Mouse (Mus musculus) liver, embryonic 13.5 days (tissue): ENCODE measurements around the gene Cdc45. TPM values are rescaled to one million over a fixed set of nuclear protein-coding genes. Genes with fewer than 3 reads are reported as not detected.

ENCODE experiments used
- ATAC-seq: fragments of 200-750 bp; cut with Nextera tagmentation; 2 replicates; pipeline ENCODE4 v1.8.0; 2017; ENCODE audit warnings: low read depth, mild to moderate bottlenecking, moderate number of reproducible peaks, moderate library complexity
- DNase-seq: peaks from one replicate; pipeline ENCODE4 v3.0.0; 2022
- H3K27ac ChIP-seq: fragments of 300-500 bp; sonication (generic); 2 replicates; pipeline ENCODE4 v1.5.1; 2015; ENCODE audit warnings: moderate library complexity, mild to moderate bottlenecking, inconsistent platforms
- H3K27me3 ChIP-seq: fragments of 300-500 bp; sonication (generic); 2 replicates; pipeline ENCODE4 v1.6.1; 2015; ENCODE audit warnings: mild to moderate bottlenecking, inconsistent platforms
- H3K36me3 ChIP-seq: fragments of 300-500 bp; sonication (generic); 2 replicates; pipeline ENCODE4 v1.6.1; 2015; ENCODE audit warnings: mild to moderate bottlenecking, inconsistent platforms
- H3K4me1 ChIP-seq: fragments of 300-500 bp; sonication (generic); replicated peaks from 2 replicates; pipeline ENCODE4 v1.6.1; 2015; ENCODE audit warnings: inconsistent platforms
- H3K4me2 ChIP-seq: fragments of 300-500 bp; sonication (generic); 2 replicates; pipeline ENCODE4 v1.6.1; 2015; ENCODE audit warnings: inconsistent platforms, mild to moderate bottlenecking, moderate library complexity
- H3K4me3 ChIP-seq: fragments of 300-500 bp; sonication (generic); replicated peaks from 2 replicates; pipeline ENCODE4 v1.5.1; 2015; ENCODE audit warnings: mild to moderate bottlenecking, inconsistent platforms
- H3K9ac ChIP-seq: fragments of 300-500 bp; sonication (generic); 2 replicates; pipeline ENCODE4 v1.6.1; 2015; ENCODE audit warnings: mild to moderate bottlenecking, inconsistent platforms
- H3K9me3 ChIP-seq: fragments of 300-500 bp; sonication (generic); replicated peaks from 2 replicates; pipeline ENCODE4 v1.6.1; 2016; ENCODE audit warnings: inconsistent platforms
- WGBS: fragments of 180-500 bp; shearing (Covaris S2); methylation state at CpG from one replicate; pipeline ENCODE4 v1.1.7; 2015; ENCODE audit not compliant: insufficient replicate concordance; 5-methylcytosine and 5-hydroxymethylcytosine counted together
- polyA plus RNA-seq: library from polyadenylated mRNA; unstranded; fragments of >200 nt; fragmentation: Nextera tagmentation; extraction: Ambion mirVana; gene quantifications from 2 replicates; pipeline ENCODE4 v1.2.1, GENCODE M21; 2015

Cdc45 gene
- polyA plus RNA-seq, 1 experiment from 2014 or later = 46.2 TPM

DNA sequence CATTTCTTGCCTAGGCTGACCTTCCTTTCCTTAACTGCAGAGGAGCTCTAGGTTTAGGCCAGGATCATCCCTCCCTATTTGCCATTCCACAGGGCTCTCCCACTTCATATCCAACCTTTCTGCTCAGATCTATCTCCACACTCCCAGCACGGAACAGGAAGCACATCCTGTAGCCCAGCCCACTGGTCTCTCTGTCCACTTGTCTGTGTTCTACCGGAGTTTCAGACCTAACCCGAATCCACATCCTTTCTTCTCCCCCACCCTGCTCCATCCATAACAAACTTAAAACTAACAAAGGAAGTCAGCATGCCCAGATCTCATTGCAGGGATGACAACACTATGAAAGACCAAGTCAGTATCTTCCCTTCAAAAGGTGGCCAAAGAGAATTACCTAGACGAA lies 45.4 kb downstream of the Cdc45 start:
- DNase-seq (no peak), ATAC-seq (no peak)
- WGBS = 35% methylated on average over 4 of the region's 4 CpGs
- no peaks in the 10 kb centered on the region for H3K4me1 ChIP-seq
- H3K27me3 ChIP-seq = no peaks in the 10 kb centered on the region
- no peak overlapping the region for H3K4me3 ChIP-seq
- H3K27ac ChIP-seq = no peak overlapping the region
- no peaks in the 10 kb centered on the region for H3K36me3 ChIP-seq
- H3K4me2 ChIP-seq = no peak overlapping the region
- no peak overlapping the region for H3K9ac ChIP-seq
- no peaks in the 10 kb centered on the region for H3K9me3 ChIP-seq

DNA sequence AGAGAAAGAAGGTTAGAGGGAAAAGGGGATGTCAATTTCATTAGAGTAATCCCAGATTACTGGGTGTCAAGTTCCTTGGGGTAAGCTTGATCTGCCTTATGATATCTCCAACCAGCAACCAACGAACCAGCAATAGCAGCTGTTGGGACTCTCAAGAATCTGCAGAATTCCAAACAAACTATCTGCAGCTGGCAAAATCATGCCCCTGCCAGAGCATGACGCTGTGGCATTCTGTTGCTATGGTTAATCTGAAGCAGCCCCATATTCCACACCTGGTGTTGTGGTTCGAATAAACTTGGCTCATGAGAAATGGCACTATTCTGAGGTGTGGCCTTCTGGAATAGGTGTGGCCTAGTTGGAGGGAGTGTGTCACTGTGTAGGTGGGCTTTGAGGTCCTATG lies 48.8 kb downstream of the Cdc45 start:
- no peak overlapping the region for H3K9ac ChIP-seq
- H3K27me3 ChIP-seq = no peaks in the 10 kb centered on the region
- no peaks in the 10 kb centered on the region for H3K36me3 ChIP-seq
- no peak for ATAC-seq
- H3K4me1 ChIP-seq = no peaks in the 10 kb centered on the region
- H3K9me3 ChIP-seq = no peaks in the 10 kb centered on the region
- H3K27ac ChIP-seq = no peak overlapping the region
- DNase-seq = no peak
- 60% methylated on average over 3 of the region's 3 CpGs for WGBS
- no peak overlapping the region for H3K4me3 ChIP-seq
- H3K4me2 ChIP-seq = no peak overlapping the region

DNA sequence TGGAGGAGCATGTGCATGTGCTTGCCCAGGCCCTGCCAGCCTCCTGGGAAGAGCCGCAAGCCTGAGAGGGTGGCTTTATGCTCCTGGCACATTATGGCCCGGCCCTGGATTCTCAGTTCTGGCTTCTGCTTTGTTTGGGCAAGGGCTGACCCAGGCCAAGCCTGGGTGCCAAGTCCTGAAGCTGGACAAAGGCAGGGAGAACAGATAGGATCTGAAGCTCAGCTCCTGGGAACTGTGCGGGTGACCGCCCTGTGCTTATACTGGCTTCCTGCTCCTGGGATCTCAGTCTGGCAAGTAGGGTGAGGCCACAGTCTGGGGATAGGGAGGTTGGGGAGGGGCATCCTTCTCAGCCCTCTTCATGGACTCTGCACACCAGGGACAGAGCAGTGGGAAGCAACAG lies 50.1 kb downstream of the Cdc45 start:
- no peak for DNase-seq
- Histone ChIP-seq H3K36me3 (no peaks in the 10 kb centered on the region), H3K9ac (no peak overlapping the region), H3K27me3 (no peaks in the 10 kb centered on the region), H3K4me1 (no peaks in the 10 kb centered on the region), H3K9me3 (no peaks in the 10 kb centered on the region), H3K4me2 (no peak overlapping the region), H3K27ac (no peak overlapping the region), H3K4me3 (no peak overlapping the region)
- ATAC-seq = no peak
- WGBS = 81% methylated on average over 4 of the region's 4 CpGs

DNA sequence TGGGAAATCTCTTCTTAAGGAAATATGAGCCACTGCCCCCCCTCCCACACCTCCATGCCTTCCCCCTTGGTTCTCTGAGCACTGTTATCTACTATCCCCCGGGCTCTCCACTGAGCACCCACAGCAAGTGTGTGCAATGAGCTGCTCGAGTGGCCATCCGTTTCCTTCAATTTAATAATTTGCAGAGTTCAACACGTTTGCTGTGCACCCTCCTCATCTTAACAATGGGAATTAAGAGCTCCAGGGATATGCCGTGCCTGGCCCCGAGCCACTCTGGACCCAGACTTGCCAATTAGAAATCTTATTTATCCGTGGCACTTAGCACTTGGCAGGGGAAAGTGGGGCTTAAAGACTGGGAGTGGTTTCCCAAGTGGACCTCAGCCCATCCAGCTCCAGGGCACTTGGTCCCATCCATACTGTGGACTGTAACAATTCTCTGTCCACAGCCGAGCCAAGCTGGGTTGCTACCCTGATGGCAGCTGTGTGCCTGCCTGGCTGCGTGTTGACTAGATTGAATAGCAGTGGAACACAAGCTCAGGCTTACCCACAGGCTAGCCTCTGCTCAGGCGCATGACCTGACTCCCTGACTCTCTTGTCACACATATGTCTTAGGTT lies 59.8 kb downstream of the Cdc45 start:
- ATAC-seq (no peak), DNase-seq (no peak)
- H3K36me3 ChIP-seq = no peaks in the 10 kb centered on the region
- no peak overlapping the region for H3K4me3 ChIP-seq
- H3K4me2 ChIP-seq = no peak overlapping the region
- no peaks in the 10 kb centered on the region for H3K27me3 ChIP-seq
- H3K9ac ChIP-seq = no peak overlapping the region
- H3K27ac ChIP-seq = no peak overlapping the region
- no peaks in the 10 kb centered on the region for H3K9me3 ChIP-seq
- H3K4me1 ChIP-seq = no peaks in the 10 kb centered on the region
- WGBS = 62% methylated on average over 10 of the region's 10 CpGs

DNA sequence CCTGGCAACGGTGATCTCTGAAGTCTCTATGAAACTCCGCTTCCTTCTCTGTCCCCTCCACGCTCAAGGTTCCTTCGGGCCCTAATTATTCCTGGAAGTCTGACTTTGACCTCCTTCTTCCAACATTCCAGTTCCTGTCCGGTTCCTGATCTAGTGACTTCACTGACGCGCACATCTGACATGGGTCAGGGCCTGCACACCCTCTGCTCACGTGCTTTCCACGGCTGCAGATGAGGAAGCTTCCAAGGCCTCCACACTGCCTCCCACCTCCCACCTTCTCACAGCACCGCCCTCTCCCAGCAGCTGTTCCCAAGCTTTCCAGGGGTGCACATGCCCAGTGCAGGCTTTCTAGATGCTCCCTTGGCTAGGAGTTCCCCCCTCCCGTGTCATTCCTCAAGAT lies 60.7 kb downstream of the Cdc45 start:
- ATAC-seq (no peak), DNase-seq (no peak)
- no peak overlapping the region for H3K9ac ChIP-seq
- no peaks in the 10 kb centered on the region for H3K27me3 ChIP-seq
- no peak overlapping the region for H3K4me3 ChIP-seq
- no peak overlapping the region for H3K4me2 ChIP-seq
- H3K9me3 ChIP-seq = no peaks in the 10 kb centered on the region
- no peaks in the 10 kb centered on the region for H3K4me1 ChIP-seq
- 61% methylated on average over 11 of the region's 11 CpGs for WGBS
- H3K27ac ChIP-seq = no peak overlapping the region
- H3K36me3 ChIP-seq = no peaks in the 10 kb centered on the region

DNA sequence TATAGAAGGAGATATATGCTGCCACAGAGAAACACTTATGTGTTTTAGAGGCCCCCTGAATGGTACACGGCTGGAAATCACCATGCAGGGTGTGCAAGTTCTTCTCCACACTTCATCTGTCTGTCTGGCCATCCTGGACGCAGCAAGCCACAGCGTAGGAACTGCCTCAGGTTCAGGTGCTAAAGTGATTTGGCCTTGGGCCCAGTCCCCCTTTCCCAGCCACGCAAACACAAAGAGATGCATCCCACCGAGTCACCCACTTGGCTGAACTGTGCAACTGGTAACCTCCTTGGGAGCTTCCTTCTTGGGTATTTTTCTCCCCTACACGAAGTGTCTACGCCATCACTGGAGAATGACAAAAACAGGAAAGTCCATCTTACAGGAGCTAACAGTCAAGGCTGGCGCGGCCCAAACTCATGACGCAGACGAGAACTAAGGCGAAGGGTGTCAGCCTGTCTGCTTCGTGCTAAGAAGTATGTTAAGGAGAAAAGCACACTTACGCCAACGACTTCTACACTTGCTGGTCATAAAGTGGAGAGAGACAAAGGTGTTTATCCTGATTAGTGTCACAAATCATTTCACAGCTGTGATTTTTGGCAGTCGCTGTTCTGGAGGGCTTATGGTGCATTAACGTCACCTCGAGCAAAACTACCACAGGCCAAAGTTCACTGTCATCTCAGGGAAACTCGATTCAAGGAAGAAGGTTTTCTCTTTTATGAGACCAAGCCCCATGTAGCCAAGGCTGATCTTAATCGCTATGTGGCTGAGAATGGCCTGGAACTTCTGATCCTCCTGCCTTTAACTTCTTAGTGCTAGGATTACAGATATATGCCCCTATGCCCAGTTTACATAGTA lies 65.3 kb downstream of the Cdc45 start:
- no peaks in the 10 kb centered on the region for H3K9me3 ChIP-seq
- H3K9ac ChIP-seq = no peak overlapping the region
- no peaks in the 10 kb centered on the region for H3K4me1 ChIP-seq
- WGBS = 68% methylated on average over 20 of the region's 20 CpGs
- H3K36me3 ChIP-seq = no peaks in the 10 kb centered on the region
- no peak overlapping the region for H3K4me2 ChIP-seq
- DNase-seq (no peak), ATAC-seq (no peak)
- no peak overlapping the region for H3K27ac ChIP-seq
- no peaks in the 10 kb centered on the region for H3K27me3 ChIP-seq
- no peak overlapping the region for H3K4me3 ChIP-seq

DNA sequence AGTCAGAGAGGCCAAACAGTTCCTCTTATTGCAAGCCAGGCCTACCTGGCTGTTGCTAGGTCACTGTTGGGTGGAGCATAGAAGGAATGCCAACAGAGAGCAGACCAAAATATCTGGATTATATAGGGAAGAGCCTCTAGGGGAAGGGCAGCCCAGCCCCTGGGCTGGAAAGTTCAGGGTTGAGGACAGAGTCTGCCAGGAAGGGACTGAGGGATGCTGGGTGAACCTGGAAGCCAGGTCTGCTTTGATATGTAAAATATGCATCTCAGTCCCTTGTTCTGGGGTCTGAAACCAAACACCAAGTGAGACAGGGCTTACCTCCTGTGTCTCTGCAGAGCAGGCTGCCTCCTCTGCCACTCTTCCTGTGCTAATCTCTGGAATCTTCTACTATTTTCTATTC lies 73.5 kb downstream of the Cdc45 start:
- Histone ChIP-seq H3K4me1 (no peaks in the 10 kb centered on the region), H3K27me3 (peaks cover 12% of the 10 kb centered on the region; the same call in 1 of the 2 replicates), H3K27ac (no peak overlapping the region), H3K36me3 (no peaks in the 10 kb centered on the region), H3K9ac (no peak overlapping the region), H3K9me3 (no peaks in the 10 kb centered on the region), H3K4me3 (no peak overlapping the region), H3K4me2 (no peak overlapping the region)
- DNase-seq (no peak), ATAC-seq (no peak)

DNA sequence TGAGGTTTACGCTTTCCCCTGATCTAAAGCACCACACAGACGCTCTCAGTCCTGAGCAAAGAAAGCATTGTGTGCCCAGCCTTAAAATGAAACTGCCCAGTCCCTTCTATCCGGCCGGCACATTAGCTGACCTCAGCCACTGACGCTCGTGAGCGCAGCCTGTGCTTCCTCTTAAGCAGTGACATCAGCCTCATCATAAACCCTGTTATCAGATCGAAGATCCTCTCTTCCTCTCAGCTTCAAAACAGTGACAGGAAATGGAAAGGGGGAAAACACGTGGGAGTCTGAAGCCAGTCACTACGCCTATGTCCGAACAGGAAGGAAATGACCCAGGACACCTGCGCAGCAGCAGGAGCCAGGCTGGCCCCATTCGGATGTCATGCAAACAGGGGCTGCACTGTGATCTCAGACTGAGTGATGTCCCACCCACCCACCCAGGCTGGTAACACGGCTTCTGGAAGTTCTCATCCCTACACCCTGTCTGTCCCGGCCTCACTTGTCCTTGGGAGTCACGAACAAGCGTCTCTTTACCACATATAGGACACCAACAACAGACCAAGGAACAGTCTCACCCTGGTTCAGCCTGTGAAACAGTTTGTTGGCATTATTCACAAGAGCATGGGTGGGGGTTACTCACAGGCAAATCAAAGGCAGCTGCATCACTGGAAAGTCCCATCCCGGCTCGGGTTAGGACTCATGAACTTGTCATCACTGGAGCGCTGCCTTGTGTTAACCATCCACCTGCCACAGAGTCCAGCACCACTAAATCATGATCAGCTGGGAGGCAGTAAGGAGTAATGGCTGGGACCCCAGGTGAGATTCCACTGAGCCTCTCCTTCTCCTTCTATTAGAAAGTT lies 78.5 kb downstream of the Cdc45 start:
- Histone ChIP-seq H3K9ac (no peak overlapping the region), H3K4me3 (no peak overlapping the region), H3K4me1 (no peaks in the 10 kb centered on the region), H3K4me2 (peak overlapping the region; percentile 5; the same call in 1 of the 2 replicates), H3K36me3 (no peaks in the 10 kb centered on the region), H3K27ac (no peak overlapping the region), H3K9me3 (no peaks in the 10 kb centered on the region), H3K27me3 (peaks cover 16% of the 10 kb centered on the region)
- ATAC-seq (no peak), DNase-seq (no peak)
- WGBS = 21% methylated on average over 20 of the region's 20 CpGs

DNA sequence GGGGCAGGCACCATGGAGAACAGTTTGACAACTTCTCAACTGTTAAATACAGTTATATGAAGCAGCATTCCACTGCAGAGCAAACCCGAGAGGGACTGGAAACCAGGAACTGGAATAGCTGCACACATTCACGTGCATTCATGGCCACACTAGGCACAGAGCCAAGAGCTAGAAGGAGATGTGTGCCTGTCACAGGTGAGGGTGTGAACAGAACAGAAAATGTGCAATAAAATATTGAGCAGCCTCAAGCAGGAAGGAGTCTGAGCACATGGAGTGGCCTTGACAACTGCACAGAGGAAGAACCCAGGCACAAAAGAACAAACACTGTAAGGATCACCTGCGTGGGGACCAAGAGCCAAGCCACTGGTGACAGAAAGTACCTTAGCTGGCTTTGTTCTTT lies 81.1 kb downstream of the Cdc45 start:
- no peak for ATAC-seq

More for the DNA sequence above, 81.1 kb downstream of the Cdc45 start:
- peaks cover 16% of the 10 kb centered on the region for H3K27me3 ChIP-seq
- no peak overlapping the region for H3K9ac ChIP-seq
- H3K4me2 ChIP-seq = no peak overlapping the region
- H3K4me1 ChIP-seq = no peaks in the 10 kb centered on the region
- WGBS = 61% methylated on average over 3 of the region's 3 CpGs
- no peak overlapping the region for H3K27ac ChIP-seq
- no peak for DNase-seq
- no peaks in the 10 kb centered on the region for H3K9me3 ChIP-seq
- no peak overlapping the region for H3K4me3 ChIP-seq
- no peaks in the 10 kb centered on the region for H3K36me3 ChIP-seq
